Mouse (Mus musculus): Measurements from ENCODE around the gene Sbpl. TPM values are rescaled to one million over a fixed set of nuclear protein-coding genes. Genes with fewer than 3 reads are reported as not detected.
"Not testable (repeated sequence)": the region's sequence is repeated elsewhere in the genome, so short reads cannot be mapped to it uniquely, and the experiment has no call there.

Sbpl gene
- total RNA-seq, 2 experiments from 2014 or later, result not detected

DNA sequence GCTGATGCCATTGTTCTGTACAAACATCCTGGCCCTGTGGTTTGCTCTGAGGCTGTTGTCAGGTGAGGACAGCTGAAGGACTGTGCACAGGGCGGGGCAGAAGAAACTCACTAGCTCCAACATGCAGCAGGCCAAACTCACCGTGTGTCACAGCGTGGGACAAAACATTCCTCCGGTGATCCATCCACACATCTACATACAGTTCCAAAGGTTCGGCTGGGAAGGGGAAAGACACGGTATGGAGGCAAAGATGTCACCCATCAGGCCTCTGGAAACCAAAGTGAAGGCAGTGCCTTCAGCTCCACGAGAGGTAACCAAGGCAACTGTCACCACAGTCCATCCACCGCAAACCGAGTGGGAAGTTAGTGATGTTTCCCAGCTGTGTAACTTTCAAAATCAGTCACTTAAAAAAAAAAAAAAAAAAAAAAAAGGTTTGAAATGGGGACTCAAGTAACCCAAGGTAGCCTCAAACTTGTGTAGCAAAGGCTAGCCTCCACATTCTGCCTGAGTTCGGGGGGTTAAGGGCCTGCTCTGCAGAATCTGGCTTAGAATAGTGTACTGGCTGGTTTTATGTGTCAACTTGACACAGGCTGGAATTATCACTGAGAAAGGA is 25.3 kb upstream of the Sbpl start, which contains the start of gene Prss30:
Gene Prss30 (minus strand): TSS at position 270 of the 613 bp plus-strand sequence.
- no peak for TF ChIP-seq CTCF (conservative IDR thresholded peaks at IDR 0.05)
- no peak within 1 kb of the TSS for H3K4me3 ChIP-seq
- DNase-seq (ENCODE audit: low spot score in 2 of 2), result no peak
- no peak within 1 kb of the TSS for H3K27ac ChIP-seq

DNA sequence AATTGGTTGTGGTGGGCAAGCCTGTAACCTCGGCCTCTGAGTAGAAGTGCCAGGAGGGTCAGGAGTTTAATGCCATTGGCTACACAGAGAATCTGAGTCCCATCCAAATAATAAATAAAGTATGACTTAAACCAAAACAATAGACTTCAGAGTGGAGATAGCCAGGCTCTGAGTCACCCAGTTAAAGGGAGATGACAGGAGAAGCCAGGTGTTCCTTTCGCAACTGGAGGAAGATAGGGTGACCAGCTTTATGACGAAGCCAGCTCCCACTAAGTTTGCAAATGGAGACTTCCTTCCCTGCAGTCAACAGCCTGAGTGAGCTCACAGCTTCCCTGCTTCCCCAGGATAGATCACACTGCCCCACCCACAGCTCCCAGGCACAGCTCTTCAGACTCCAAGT is 24.4 kb upstream of the Sbpl start:
- DNase-seq (ENCODE audit: low spot score in 2 of 2), result no peak
- Histone ChIP-seq H3K27ac (no peak overlapping the region), H3K4me3 (no peak overlapping the region)
- TF ChIP-seq CTCF (conservative IDR thresholded peaks at IDR 0.05), result no peak

- Histone ChIP-seq H3K4me3 (no peak overlapping the region), H3K27ac (no peak overlapping the region)
- DNase-seq (ENCODE audit: low spot score in 2 of 2), result no peak
- TF ChIP-seq CTCF (conservative IDR thresholded peaks at IDR 0.05), result no peak
Measured at GRCm38 (mm10) chr17:23976665-23977064, 21.6 kb upstream of the Sbpl start.

DNA sequence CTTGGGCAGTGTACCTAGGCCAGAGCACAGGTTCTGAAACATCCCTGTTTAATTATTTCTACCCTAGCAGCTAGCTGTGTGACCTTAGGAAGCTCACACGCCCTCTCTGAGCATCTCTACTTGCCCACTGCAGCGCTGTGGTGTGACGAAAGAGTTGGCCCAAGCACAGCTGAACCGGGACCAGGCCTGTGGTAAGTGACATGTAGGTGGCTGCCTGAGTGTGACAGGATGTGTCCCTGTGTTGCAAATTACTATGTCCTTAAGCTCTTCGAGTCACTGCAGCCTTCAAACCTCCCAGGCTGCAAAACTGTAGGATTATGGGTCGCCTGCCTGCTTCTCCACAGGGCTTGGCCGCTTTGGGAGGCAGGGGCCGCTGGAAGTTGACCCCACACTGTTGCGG is 16.2 kb upstream of the Sbpl start:
- no peak overlapping the region for H3K27ac ChIP-seq
- no peak for TF ChIP-seq CTCF (conservative IDR thresholded peaks at IDR 0.05)
- H3K4me3 ChIP-seq, result no peak overlapping the region
- no peak for DNase-seq (ENCODE audit: low spot score in 2 of 2)

- TF ChIP-seq CTCF (conservative IDR thresholded peaks at IDR 0.05), result peak; percentile 80
- peak; percentile 41 to 76 for DNase-seq (ENCODE audit: low spot score in 2 of 2)
Measured at GRCm38 (mm10) chr17:23969231-23969630, 14.2 kb upstream of the Sbpl start.

DNA sequence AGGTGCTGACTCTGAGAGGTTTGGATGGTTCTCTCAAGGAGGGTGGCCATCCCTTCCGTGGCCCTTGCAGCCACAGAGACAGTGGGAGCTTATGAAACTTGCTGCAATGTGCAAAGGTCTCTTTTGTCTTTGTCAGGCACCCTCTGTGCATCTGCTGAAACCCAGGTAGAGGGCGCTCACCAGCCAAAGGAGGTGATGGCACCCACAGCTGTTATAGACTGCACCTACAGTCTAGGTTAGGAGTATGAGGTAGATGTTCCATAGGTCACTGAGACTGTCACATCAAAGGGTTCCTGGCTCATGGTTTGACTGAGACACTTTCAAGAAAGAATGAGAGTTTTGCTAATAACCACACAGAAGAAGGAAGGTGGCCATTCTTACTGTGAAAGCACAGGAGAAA is 13.7 kb upstream of the Sbpl start:
- DNase-seq (ENCODE audit: low spot score in 2 of 2), result no peak
- TF ChIP-seq CTCF (conservative IDR thresholded peaks at IDR 0.05), result no peak
- Histone ChIP-seq H3K27ac (no peak overlapping the region), H3K4me3 (no peak overlapping the region)

More at GRCm38 (mm10) chr17:23969231-23969630, 14.2 kb upstream of the Sbpl start:
- no peak overlapping the region for H3K27ac ChIP-seq
- no peak overlapping the region for H3K4me3 ChIP-seq

DNA sequence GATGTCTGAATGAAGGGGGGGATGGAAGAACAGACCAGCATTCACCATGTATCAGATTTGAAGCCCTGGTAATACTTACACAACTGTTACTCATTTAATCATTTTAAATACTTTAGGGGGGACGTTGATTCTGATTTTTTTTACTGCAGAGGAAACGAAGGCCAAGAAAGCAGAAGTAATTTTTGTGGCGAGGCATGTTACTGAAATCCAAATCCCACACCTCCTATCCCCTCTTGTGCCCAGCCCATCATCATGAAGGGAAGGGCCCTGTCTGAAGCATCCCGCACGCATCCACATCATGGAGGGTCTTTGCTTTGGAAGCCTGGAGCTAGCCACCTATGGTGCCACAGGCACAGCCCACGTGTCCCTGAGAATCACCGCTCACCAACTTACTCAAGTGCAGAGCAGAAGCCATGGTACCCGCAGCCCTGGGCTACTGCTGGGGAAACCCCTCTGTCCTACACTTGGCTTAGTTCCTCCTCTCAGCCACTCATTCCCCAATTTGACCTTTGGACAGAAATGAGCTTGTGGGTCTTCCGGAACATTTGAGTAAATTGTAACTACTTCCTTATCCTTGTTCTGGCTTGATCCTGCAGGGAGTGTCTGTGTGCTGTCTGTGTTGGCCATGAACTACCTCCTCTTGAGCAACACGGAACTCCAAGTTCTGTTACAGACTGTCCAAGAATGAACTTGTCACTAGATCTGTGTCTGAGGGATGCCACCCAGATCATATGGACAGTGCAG is 11.8 kb upstream of the Sbpl start:
- TF ChIP-seq CTCF (conservative IDR thresholded peaks at IDR 0.05), result no peak
- H3K27ac ChIP-seq, result no peak overlapping the region
- DNase-seq (ENCODE audit: low spot score in 2 of 2), result no peak
- no peak overlapping the region for H3K4me3 ChIP-seq

DNA sequence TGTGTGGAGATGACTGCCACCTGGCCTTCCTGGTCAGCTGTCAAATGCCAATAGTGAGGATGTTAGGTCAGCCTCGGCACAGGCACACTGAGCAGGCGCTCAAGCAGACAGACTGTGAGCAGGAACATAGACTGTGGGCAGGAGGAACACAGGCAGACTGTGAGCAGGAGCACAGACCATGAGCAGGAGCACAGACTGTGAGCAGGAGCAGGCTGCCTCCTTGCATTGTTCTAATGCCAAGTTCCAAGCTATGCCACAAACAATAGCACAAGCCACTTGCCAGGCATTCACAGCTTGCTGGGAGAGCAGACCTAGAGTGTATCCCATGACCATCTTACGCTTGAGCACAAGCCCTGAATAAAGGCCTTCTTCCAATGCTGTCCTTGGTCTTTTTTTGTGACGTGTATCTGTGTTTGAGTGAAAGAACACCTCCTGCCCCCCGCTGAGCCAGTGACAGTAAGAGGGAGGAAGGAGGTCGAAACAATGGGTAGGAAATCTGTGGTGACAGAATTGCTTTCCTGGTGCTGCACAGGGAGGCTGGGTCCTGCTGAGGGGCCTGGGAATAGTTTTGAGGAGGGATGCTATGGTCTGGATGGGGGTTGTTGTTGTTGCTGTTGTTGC is 10.8 kb upstream of the Sbpl start:
- DNase-seq (ENCODE audit: low spot score in 2 of 2), result peak in 1 of 2 experiments; percentile 10
- Histone ChIP-seq H3K27ac (peak overlapping the region; percentile 69), H3K4me3 (no peak overlapping the region)
- no peak for TF ChIP-seq CTCF (conservative IDR thresholded peaks at IDR 0.05)

DNA sequence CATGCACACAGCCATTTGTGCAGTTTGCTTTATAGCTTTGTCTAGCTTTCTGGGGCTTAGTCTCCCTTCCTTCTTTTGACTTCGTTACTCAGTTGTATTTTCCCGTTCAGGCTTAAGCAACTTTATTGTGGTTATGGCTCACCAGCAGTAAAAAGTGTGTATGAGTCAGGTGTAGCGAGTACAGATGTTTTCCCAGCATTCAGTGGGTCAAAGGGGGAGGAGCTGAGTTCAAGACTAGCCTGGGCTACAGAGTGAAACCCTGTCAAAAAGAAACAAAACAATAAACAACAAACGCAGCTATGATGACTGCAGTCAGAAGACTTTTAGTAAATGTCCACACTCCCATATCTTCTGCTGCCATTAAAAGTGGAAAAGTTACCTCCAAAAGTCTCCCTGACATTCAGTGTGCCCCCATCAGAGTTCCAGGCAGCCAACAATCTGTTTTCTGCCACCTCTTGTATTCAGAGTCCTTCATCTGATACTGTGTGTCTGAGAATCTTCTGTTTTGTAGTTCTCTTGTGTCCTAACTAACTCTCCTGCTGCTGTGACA is 6.6 kb upstream of the Sbpl start:
- no peak overlapping the region for H3K4me3 ChIP-seq
- no peak overlapping the region for H3K27ac ChIP-seq
- no peak for TF ChIP-seq CTCF (conservative IDR thresholded peaks at IDR 0.05)
- DNase-seq (ENCODE audit: low spot score in 2 of 2), result no peak

GRCm38 (mm10) chr17:23960084-23960738 is 5.1 kb upstream of the Sbpl start:
- H3K4me3 ChIP-seq, result no peak overlapping the region

GRCm38 (mm10) chr17:23950828-23951227 is 4.2 kb downstream of the Sbpl start:
- H3K27ac ChIP-seq, H3K4me3 ChIP-seq: not testable (repeated sequence)

More at GRCm38 (mm10) chr17:23960084-23960738, 5.1 kb upstream of the Sbpl start:
- no peak overlapping the region for H3K27ac ChIP-seq
- TF ChIP-seq CTCF (conservative IDR thresholded peaks at IDR 0.05), result peak; percentile 99
- peak; percentile 80 to 87 for DNase-seq (ENCODE audit: low spot score in 2 of 2)

GRCm38 (mm10) chr17:23949068-23949467 is 6.0 kb downstream of the Sbpl start:
- no peak overlapping the region for H3K27ac ChIP-seq
- H3K4me3 ChIP-seq, result no peak overlapping the region
- TF ChIP-seq CTCF (conservative IDR thresholded peaks at IDR 0.05), result no peak
- no peak for DNase-seq (ENCODE audit: low spot score in 2 of 2)

More at GRCm38 (mm10) chr17:23950828-23951227, 4.2 kb downstream of the Sbpl start:
- not testable (repeated sequence) for DNase-seq (ENCODE audit: low spot score in 2 of 2)

DNA sequence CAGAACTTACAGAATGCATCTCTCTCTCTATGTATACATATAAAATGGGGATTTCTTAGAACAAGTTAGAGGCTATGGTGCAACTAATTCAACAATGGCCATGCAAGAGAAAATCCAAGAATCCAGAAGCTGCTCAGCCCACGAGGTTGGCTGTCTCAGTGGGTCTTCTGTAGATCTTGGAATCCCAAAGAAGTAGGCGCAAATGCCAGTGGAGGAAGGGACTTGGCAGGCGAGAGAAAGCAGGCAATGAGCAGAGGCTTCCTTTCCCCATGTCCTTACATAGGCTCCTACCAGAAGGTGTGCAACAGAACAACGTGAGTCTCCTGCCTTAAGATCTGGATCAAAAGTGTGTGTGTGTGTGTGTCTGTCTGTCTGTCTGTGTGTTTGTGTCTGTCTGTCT is 7.6 kb downstream of the Sbpl start:
- H3K27ac ChIP-seq; H3K4me3 ChIP-seq; DNase-seq (ENCODE audit: low spot score in 2 of 2): not testable (repeated sequence)

All from layer of hippocampus, adult 2 months (tissue).